Mouse (Mus musculus): ENCODE data around the gene Ccdc189.

- TF ChIP-seq CTCF (IDR thresholded peaks at IDR 0.05; ENCODE audit: insufficient read depth, low read length) (no peak), POLR2A (IDR thresholded peaks at IDR 0.05; ENCODE audit: borderline replicate concordance, extremely low read depth, low read depth, low read length) (peak; percentile 53; the same call in 1 of the 2 replicates)
Measured at GRCm38 (mm10) chr7:127588011-127588871, at the start of gene Ccdc189, which contains the start of gene Rnf40.
